8 mouse cellular contexts compared by ENCODE assay signal in the genomic region with DNA sequence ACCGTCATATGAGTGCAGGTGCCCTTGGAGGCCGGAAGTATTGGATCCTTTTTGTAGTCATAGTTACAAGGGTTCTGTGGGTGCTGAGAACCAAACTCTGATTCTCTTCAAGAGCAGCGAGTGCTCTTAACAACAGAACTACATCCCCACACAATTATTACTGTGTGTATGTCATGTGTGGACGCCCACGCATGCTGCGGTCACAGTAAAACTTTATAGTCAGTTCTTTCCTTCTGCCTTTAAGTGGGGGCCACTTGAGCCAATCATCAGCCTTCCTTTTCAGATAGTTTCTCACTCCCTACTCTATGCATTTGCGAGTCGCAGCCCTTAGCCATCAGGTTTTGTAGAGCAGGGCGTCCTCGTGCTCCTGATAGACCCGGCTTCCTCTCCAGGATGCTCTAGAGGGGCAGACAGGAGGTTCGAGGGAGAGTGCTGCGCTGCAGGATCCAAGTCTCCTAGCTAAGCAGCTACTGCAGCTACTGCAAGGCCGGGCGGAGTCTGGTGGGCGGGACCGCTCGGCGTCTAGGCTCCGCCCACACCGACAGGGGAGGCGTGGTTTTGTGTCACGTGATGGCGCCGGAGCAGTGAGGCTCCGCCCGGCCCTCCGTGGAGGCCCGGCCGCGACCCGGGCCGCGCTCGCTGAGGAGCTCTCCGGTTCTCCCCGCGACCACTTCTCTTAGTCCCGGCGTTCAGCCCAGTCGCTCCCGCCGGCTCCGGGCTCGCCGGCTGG. TPM values are rescaled to one million over a fixed set of nuclear protein-coding genes. Genes with fewer than 3 reads are reported as not detected.
A peak's percentile ranks its signal among the peaks of the same experiment; 100 is the strongest.
DNase-seq lines count a peak whose midpoint lies in the region; ATAC-seq and TF ChIP-seq lines count a peak whose summit lies in the region.

Cyth3 (plus strand) TSS at position 555 of the 730 bp plus-strand sequence.

- 8% methylated on average over 41 of the region's 46 CpGs for WGBS in hindbrain, embryonic 16.5 days

- peak; percentile 96 for ATAC-seq in hindbrain, embryonic 16.5 days
- peak; percentile 96 for ATAC-seq in megakaryocyte, adult 5-6 weeks (ENCODE audit: poor library complexity, severe bottlenecking)

- peak; percentile 94 for DNase-seq in T-cell, adult 2 months (ENCODE audit: low spot score)
- peak; percentile 93 to 94 for DNase-seq in cerebellum, postnatal 36 days
- peak; percentile 96 for DNase-seq in gastrocnemius, adult 18-20 months (ENCODE audit: low spot score)
- DNase-seq in left cerebral cortex, adult 2 months (ENCODE audit: extremely low spot score in 1 of 2, low spot score in 2 of 2) = peak; percentile 95 to 96
- DNase-seq in right cerebral cortex, adult 2 months (ENCODE audit: low spot score in 2 of 2) = peak; percentile 92 to 96
- peak; percentile 96 for DNase-seq in urinary bladder, postnatal 14 days (ENCODE audit: low spot score)

- intact Hi-C loops in left cerebral cortex, adult 2 months (cut with DNase I) = loop anchor here (2.0 to 5.0 kb wide), 2 partner anchors 69 to 90 kb away; no protein-coding TSS in a partner anchor

- no peaks in the 10 kb centered on the region for H3K27me3 ChIP-seq in hindbrain, embryonic 16.5 days (replicated peaks; ENCODE audit: control insufficient read depth, insufficient read depth, low read length)

- H3K4me1 ChIP-seq in hindbrain, embryonic 16.5 days (ENCODE audit: control insufficient read depth, insufficient read depth, low read depth, low read length) = peaks cover 20% of the 10 kb centered on the region

- no peaks in the 10 kb centered on the region for H3K36me3 ChIP-seq in hindbrain, embryonic 16.5 days (ENCODE audit: control insufficient read depth, insufficient read depth, low read length)

- peak within 1 kb of the TSS; percentile 76 for H3K27ac ChIP-seq in hindbrain, embryonic 16.5 days (ENCODE audit: low read depth, low read length)
- H3K27ac ChIP-seq in left cerebral cortex, adult 2 months = peak within 1 kb of the TSS; percentile 91

- peak within 1 kb of the TSS; percentile 86 for H3K9ac ChIP-seq in hindbrain, embryonic 16.5 days (ENCODE audit: low read depth, low read length)

- no peak for TF ChIP-seq CTCF in left cerebral cortex, adult 2 months (IDR thresholded peaks at IDR 0.05)

- peak within 1 kb of the TSS; percentile 80 for H3K4me3 ChIP-seq in hindbrain, embryonic 16.5 days (ENCODE audit: low read length)
- peak within 1 kb of the TSS; percentile 85 for H3K4me3 ChIP-seq in left cerebral cortex, adult 2 months

- peak within 1 kb of the TSS; percentile 76 for H3K4me2 ChIP-seq in hindbrain, embryonic 16.5 days (ENCODE audit: low read length)

- H3K9me3 ChIP-seq in hindbrain, embryonic 16.5 days (ENCODE audit: control insufficient read depth, low read length) = no peaks in the 10 kb centered on the region

RNA-seq across cellular contexts. Expression of gene Cyth3, which starts in this region (rescaled TPM):
- 10 to 100 TPM; 10.1 to 12.1 TPM for total RNA-seq in gastrocnemius, adult 18-20 months (2021)
- 41.6 and 45.8 TPM in 2 replicates for polyA plus RNA-seq in hindbrain, embryonic 16.5 days (2015; fragmentation: Nextera tagmentation; extraction: Ambion mirVana)
- total RNA-seq in left cerebral cortex, adult 2 months (2021) = 10 to 100 TPM; 36.7 to 36.9 TPM
- 5.4 and 6.5 TPM in 2 replicates for total RNA-seq in megakaryocyte, adult 5-6 weeks (2015)
- 7.5 and 8.9 TPM in 2 replicates for total RNA-seq in megakaryocyte, adult 5-6 weeks (2017)

Comparison
In these comparisons a context has a peak if more than half of its experiments do, and no peak if none do; other contexts are left out.
1. Peak in every context shown above with its lines: DNase-seq, ATAC-seq, H3K4me3 ChIP-seq and H3K27ac ChIP-seq.